Mouse (Mus musculus): ENCODE data around the gene Slco3a1. TPM values are rescaled to one million over a fixed set of nuclear protein-coding genes. Genes with fewer than 3 reads are reported as not detected.

The Slco3a1 gene
- total and polyA plus RNA-seq, 3 experiments: 0.11 TPM; not detected in 2

DNA sequence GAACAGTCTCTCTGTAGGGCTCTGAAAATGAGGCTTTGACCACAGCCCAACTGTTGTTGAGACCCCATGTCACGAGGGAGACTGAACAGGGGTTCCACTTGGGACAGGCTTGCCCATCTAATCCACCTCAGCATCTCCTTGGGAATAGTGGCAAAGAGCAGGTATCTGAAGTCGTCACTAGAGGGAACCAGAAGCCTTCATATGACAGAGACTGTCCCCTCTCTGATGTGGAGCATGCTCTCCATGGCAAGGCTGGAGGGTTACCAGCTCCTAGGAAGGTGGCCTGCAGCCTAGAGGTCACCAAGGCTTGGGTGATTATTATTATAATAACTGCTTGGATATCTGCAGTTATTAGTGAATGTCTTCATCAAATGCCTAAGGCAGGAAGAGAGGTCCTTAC is 183.4 kb downstream of the Slco3a1 start:
- Histone ChIP-seq H3K4me3 (ENCODE audit: low read depth, low read length) (no peak overlapping the region), H3K27me3 (ENCODE audit: insufficient read depth, low read length) (no peaks in the 10 kb centered on the region), H3K36me3 (replicated peaks) (no peaks in the 10 kb centered on the region), H3K4me1 (ENCODE audit: insufficient read depth, low read depth, low read length) (no peaks in the 10 kb centered on the region), H3K9me3 (replicated peaks) (peaks cover 78% of the 10 kb centered on the region)
- TF ChIP-seq CTCF (IDR thresholded peaks at IDR 0.05; ENCODE audit: low read depth, low read length) (no peak), POLR2AphosphoS5 (IDR thresholded peaks at IDR 0.05; ENCODE audit: insufficient replicate concordance, low read depth, low read length) (no peak), GATA2 (IDR thresholded peaks at IDR 0.05; ENCODE audit: borderline replicate concordance, low read depth, low read length) (no peak), TAL1 (conservative IDR thresholded peaks at IDR 0.05; ENCODE audit: low read depth, low read length) (no peak), GATA1 (IDR thresholded peaks at IDR 0.05; ENCODE audit: borderline replicate concordance, low read length) (no peak)
- DNase-seq (ENCODE audit: low spot score) (no peak), ATAC-seq (ENCODE audit: extremely low read depth, insufficient number of reproducible peaks, low FRiP score, poor library complexity, severe bottlenecking) (no peak)

DNA sequence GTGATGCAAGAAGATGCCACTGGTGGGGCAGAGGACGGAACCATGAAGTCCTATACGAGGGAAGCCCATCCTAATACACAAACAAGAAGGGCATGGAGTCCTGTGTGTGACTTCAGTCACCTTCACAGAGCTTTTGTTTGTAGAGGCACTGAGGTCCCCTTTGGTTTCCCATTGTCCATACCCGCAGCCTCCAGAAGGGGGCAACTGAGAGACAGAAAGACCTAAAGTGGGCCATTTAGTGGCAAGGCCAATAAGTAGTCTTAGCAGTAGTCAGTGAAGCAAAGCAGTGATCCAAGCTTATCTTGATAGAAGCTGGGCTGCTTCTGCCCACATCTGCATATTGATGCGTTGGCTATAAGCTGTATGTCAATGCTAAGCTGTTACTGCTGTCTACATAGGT is 184.9 kb downstream of the Slco3a1 start:
- TF ChIP-seq POLR2AphosphoS5 (IDR thresholded peaks at IDR 0.05; ENCODE audit: insufficient replicate concordance, low read depth, low read length) (no peak), GATA2 (IDR thresholded peaks at IDR 0.05; ENCODE audit: borderline replicate concordance, low read depth, low read length) (no peak), TAL1 (conservative IDR thresholded peaks at IDR 0.05; ENCODE audit: low read depth, low read length) (no peak), CTCF (IDR thresholded peaks at IDR 0.05; ENCODE audit: low read depth, low read length) (no peak), GATA1 (IDR thresholded peaks at IDR 0.05; ENCODE audit: borderline replicate concordance, low read length) (no peak)
- no peaks in the 10 kb centered on the region for H3K36me3 ChIP-seq (replicated peaks)
- no peaks in the 10 kb centered on the region for H3K4me1 ChIP-seq (ENCODE audit: insufficient read depth, low read depth, low read length)
- H3K9me3 ChIP-seq (replicated peaks): peaks cover 76% of the 10 kb centered on the region
- ATAC-seq (ENCODE audit: extremely low read depth, insufficient number of reproducible peaks, low FRiP score, poor library complexity, severe bottlenecking): no peak
- DNase-seq (ENCODE audit: low spot score): no peak
- no peak overlapping the region for H3K4me3 ChIP-seq (ENCODE audit: low read depth, low read length)
- H3K27me3 ChIP-seq (ENCODE audit: insufficient read depth, low read length): no peaks in the 10 kb centered on the region

DNA sequence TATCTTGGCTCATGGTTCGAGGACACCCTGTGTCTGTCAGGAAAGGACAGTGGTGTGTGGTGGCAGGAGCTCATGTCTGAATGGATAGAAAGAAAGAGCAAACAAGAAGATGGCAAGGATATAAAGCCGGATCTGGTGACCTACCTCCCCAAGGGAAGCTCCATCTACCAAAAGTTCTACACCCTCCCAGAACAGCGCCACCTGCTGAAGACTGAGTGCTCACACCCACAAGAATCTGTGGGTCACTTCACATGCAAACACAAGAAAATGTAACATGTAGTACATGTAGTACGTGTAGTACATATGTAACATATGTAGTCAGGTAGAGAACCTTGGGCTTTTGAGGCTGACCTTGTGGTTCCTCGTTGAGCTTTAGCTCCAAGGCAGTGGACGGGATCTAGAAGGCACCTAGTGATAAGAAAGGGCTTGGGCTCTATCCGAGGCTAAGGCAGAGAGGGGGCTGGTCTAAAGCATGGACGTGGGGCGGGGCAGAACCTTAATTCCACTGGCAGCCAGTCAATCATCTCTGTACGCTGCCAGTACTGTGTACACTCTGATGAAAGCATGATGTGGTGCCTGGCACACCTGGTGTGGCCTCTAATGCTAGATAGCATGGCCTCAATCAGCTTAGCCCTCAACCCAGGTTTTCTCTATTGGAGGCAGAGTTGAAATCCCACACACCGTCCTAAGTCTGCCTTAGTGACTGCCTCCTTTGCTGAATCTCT is 186.2 kb downstream of the Slco3a1 start:
- DNase-seq (ENCODE audit: low spot score) (no peak), ATAC-seq (ENCODE audit: extremely low read depth, insufficient number of reproducible peaks, low FRiP score, poor library complexity, severe bottlenecking) (no peak)

GRCm38 (mm10) chr7:74367350-74367749 is 187.2 kb downstream of the Slco3a1 start:
- no peaks in the 10 kb centered on the region for H3K36me3 ChIP-seq (replicated peaks)
- ATAC-seq (ENCODE audit: extremely low read depth, insufficient number of reproducible peaks, low FRiP score, poor library complexity, severe bottlenecking): no peak
- no peak for TF ChIP-seq POLR2AphosphoS5 (IDR thresholded peaks at IDR 0.05; ENCODE audit: insufficient replicate concordance, low read depth, low read length)
- H3K27me3 ChIP-seq (ENCODE audit: insufficient read depth, low read length): no peaks in the 10 kb centered on the region
- no peak overlapping the region for H3K4me3 ChIP-seq (ENCODE audit: low read depth, low read length)
- H3K9me3 ChIP-seq (replicated peaks): peaks cover 77% of the 10 kb centered on the region
- no peaks in the 10 kb centered on the region for H3K4me1 ChIP-seq (ENCODE audit: insufficient read depth, low read depth, low read length)
- DNase-seq (ENCODE audit: low spot score): no peak

More for the DNA sequence above, 186.2 kb downstream of the Slco3a1 start:
- Histone ChIP-seq H3K4me3 (ENCODE audit: low read depth, low read length) (no peak overlapping the region), H3K9me3 (replicated peaks) (peaks cover 81% of the 10 kb centered on the region), H3K36me3 (replicated peaks) (no peaks in the 10 kb centered on the region), H3K4me1 (ENCODE audit: insufficient read depth, low read depth, low read length) (no peaks in the 10 kb centered on the region), H3K27me3 (ENCODE audit: insufficient read depth, low read length) (no peaks in the 10 kb centered on the region)
- TF ChIP-seq GATA2 (IDR thresholded peaks at IDR 0.05; ENCODE audit: borderline replicate concordance, low read depth, low read length) (no peak), TAL1 (conservative IDR thresholded peaks at IDR 0.05; ENCODE audit: low read depth, low read length) (no peak), CTCF (IDR thresholded peaks at IDR 0.05; ENCODE audit: low read depth, low read length) (no peak), POLR2AphosphoS5 (IDR thresholded peaks at IDR 0.05; ENCODE audit: insufficient replicate concordance, low read depth, low read length) (no peak), GATA1 (IDR thresholded peaks at IDR 0.05; ENCODE audit: borderline replicate concordance, low read length) (no peak)

DNA sequence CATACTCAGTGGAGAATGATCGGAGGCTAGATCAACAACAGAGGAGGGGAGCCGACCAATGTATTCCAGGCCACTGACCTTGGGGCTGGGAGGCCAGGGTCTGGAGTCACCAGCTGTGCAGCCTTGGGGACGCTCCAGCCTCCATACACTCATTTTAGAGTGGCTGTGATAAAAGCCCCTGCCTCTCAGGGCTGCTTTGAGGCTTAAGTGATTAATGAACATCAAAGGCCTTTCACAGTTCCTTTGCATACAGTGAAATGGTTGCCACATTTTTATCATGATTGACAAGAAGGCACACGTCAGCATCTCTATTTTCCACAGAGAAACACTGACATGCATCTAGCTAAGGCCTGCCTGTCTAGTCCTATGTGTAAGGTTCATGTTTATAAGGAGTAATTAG is 189.0 kb downstream of the Slco3a1 start:
- no peaks in the 10 kb centered on the region for H3K4me1 ChIP-seq (ENCODE audit: insufficient read depth, low read depth, low read length)
- H3K9me3 ChIP-seq (replicated peaks): peaks cover 70% of the 10 kb centered on the region
- DNase-seq (ENCODE audit: low spot score) (no peak), ATAC-seq (ENCODE audit: extremely low read depth, insufficient number of reproducible peaks, low FRiP score, poor library complexity, severe bottlenecking) (no peak)
- no peaks in the 10 kb centered on the region for H3K36me3 ChIP-seq (replicated peaks)
- TF ChIP-seq POLR2AphosphoS5 (IDR thresholded peaks at IDR 0.05; ENCODE audit: insufficient replicate concordance, low read depth, low read length) (no peak), CTCF (IDR thresholded peaks at IDR 0.05; ENCODE audit: low read depth, low read length) (no peak), TAL1 (conservative IDR thresholded peaks at IDR 0.05; ENCODE audit: low read depth, low read length) (no peak)
- H3K27me3 ChIP-seq (ENCODE audit: insufficient read depth, low read length): no peaks in the 10 kb centered on the region
- no peak overlapping the region for H3K4me3 ChIP-seq (ENCODE audit: low read depth, low read length)

DNA sequence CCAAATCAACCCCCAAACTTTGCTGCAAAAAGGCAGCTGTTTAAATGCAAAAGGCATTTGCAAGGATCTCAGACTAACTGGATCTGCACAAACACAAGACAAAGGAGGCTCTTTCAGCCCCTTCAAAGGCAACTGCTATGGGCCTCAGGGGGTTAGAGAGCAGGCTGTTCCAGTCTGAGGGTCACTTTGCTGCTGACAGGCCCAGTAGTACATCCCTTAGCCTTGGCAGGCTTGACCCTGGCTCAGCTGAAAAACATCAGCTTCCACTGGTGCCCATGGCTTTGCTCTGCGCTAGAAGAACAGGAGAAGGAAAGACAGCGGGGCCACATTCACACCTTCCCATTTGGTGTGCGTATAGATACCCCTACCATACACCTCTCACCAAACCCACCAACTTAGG is 189.6 kb downstream of the Slco3a1 start:
- DNase-seq (ENCODE audit: low spot score) (no peak), ATAC-seq (ENCODE audit: extremely low read depth, insufficient number of reproducible peaks, low FRiP score, poor library complexity, severe bottlenecking) (no peak)
- Histone ChIP-seq H3K9me3 (replicated peaks) (peaks cover 68% of the 10 kb centered on the region), H3K4me3 (ENCODE audit: low read depth, low read length) (no peak overlapping the region), H3K4me1 (ENCODE audit: insufficient read depth, low read depth, low read length) (no peaks in the 10 kb centered on the region), H3K27me3 (ENCODE audit: insufficient read depth, low read length) (no peaks in the 10 kb centered on the region), H3K36me3 (replicated peaks) (no peaks in the 10 kb centered on the region)
- TF ChIP-seq POLR2AphosphoS5 (IDR thresholded peaks at IDR 0.05; ENCODE audit: insufficient replicate concordance, low read depth, low read length) (no peak), TAL1 (conservative IDR thresholded peaks at IDR 0.05; ENCODE audit: low read depth, low read length) (no peak), GATA1 (IDR thresholded peaks at IDR 0.05; ENCODE audit: borderline replicate concordance, low read length) (no peak), CTCF (IDR thresholded peaks at IDR 0.05; ENCODE audit: low read depth, low read length) (no peak), GATA2 (IDR thresholded peaks at IDR 0.05; ENCODE audit: borderline replicate concordance, low read depth, low read length) (no peak)
